Mouse (Mus musculus): Measurements from ENCODE around the gene 9830107B12Rik.
"Not testable (repeated sequence)": the region's sequence is repeated elsewhere in the genome, so short reads cannot be mapped to it uniquely, and the experiment has no call there.

The 9830107B12Rik gene

GRCm38 (mm10) chr17:48146120-48146519, at the start of gene 9830107B12Rik:
Gene 9830107B12Rik, minus strand, starts transcription at chr17:48146268.
- no peak for DNase-seq (ENCODE audit: low spot score)

GRCm38 (mm10) chr17:48192366-48192765, 46.3 kb upstream of the 9830107B12Rik start:
- no peak for DNase-seq (ENCODE audit: low spot score)

GRCm38 (mm10) chr17:48185252-48185651, 39.2 kb upstream of the 9830107B12Rik start:
- DNase-seq (ENCODE audit: low spot score): no peak

GRCm38 (mm10) chr17:48167103-48167502, 21.0 kb upstream of the 9830107B12Rik start, which contains the start of gene A530064D06Rik:
Gene A530064D06Rik, minus strand, starts transcription at chr17:48167275.
- DNase-seq (ENCODE audit: low spot score): not testable (repeated sequence)

GRCm38 (mm10) chr17:48157382-48158076, 11.5 kb upstream of the 9830107B12Rik start:
- no peak for DNase-seq (ENCODE audit: low spot score)

GRCm38 (mm10) chr17:48132810-48133209, 13.3 kb downstream of the 9830107B12Rik start:
- DNase-seq (ENCODE audit: low spot score): no peak

GRCm38 (mm10) chr17:48120456-48120855, 25.6 kb downstream of the 9830107B12Rik start:
- no peak for DNase-seq (ENCODE audit: low spot score)

- peak; percentile 83 for DNase-seq (ENCODE audit: low spot score)
These were observed 26.4 kb downstream of the 9830107B12Rik start for GRCm38 (mm10) chr17:48119656-48120055.

GRCm38 (mm10) chr17:48118570-48118969, 27.5 kb downstream of the 9830107B12Rik start:
- DNase-seq (ENCODE audit: low spot score): no peak

GRCm38 (mm10) chr17:48110547-48111287, 35.4 kb downstream of the 9830107B12Rik start:
- DNase-seq (ENCODE audit: low spot score): no peak

- DNase-seq (ENCODE audit: low spot score): no peak
These were observed 37.5 kb downstream of the 9830107B12Rik start for GRCm38 (mm10) chr17:48108520-48108919.

- no peak for DNase-seq (ENCODE audit: low spot score)
These were observed 38.2 kb downstream of the 9830107B12Rik start for GRCm38 (mm10) chr17:48107862-48108261.

GRCm38 (mm10) chr17:48107333-48107732, 38.7 kb downstream of the 9830107B12Rik start:
- DNase-seq (ENCODE audit: low spot score): no peak

- DNase-seq (ENCODE audit: low spot score): peak; percentile 85
These were observed 45.3 kb downstream of the 9830107B12Rik start for GRCm38 (mm10) chr17:48100441-48101417.

- no peak for DNase-seq (ENCODE audit: low spot score)
These were observed 46.8 kb downstream of the 9830107B12Rik start for GRCm38 (mm10) chr17:48099312-48099711.

GRCm38 (mm10) chr17:48098528-48098890, 47.6 kb downstream of the 9830107B12Rik start:
- DNase-seq (ENCODE audit: low spot score): no peak

GRCm38 (mm10) chr17:48097743-48098527, 48.1 kb downstream of the 9830107B12Rik start:
- no peak for DNase-seq (ENCODE audit: low spot score)

GRCm38 (mm10) chr17:48097011-48097742, 48.9 kb downstream of the 9830107B12Rik start:
- peak; percentile 41 for DNase-seq (ENCODE audit: low spot score)

- no peak for DNase-seq (ENCODE audit: low spot score)
These were observed 49.7 kb downstream of the 9830107B12Rik start for GRCm38 (mm10) chr17:48096321-48096720.

GRCm38 (mm10) chr17:48095718-48096121, 50.3 kb downstream of the 9830107B12Rik start:
- no peak for DNase-seq (ENCODE audit: low spot score)
